Mouse (Mus musculus) megakaryocyte, embryonic 14.5 days (primary cell): ENCODE data around the gene Vwa3a. TPM values are rescaled to one million over a fixed set of nuclear protein-coding genes. Genes with fewer than 3 reads are reported as not detected.
A peak's percentile ranks its signal among the peaks of the same experiment; 100 is the strongest.

Experiments used
- H3K27me3 ChIP-seq: replicated peaks from 2 replicates; pipeline ENCODE3; 2012; ENCODE audit warnings: inconsistent platforms
- H3K36me3 ChIP-seq: replicated peaks from 2 replicates; pipeline ENCODE3; 2012; ENCODE audit warnings: low read length, inconsistent platforms, mixed read lengths
- H3K4me1 ChIP-seq: 2 replicates; pipeline ENCODE4 v1.6.1; 2012; ENCODE audit warnings: inconsistent platforms
- H3K4me3 ChIP-seq: replicated peaks from 2 replicates; pipeline ENCODE3; 2012; ENCODE audit warnings: moderate library complexity, mild to moderate bottlenecking, inconsistent platforms
- H3K9me3 ChIP-seq: 2 replicates; pipeline ENCODE4 v1.6.1; 2012; ENCODE audit warnings: inconsistent platforms
- FLI1 ChIP-seq: IDR thresholded peaks from 2 replicates; pipeline ENCODE4 v1.6.1; 2012; ENCODE audit warnings: low read length, inconsistent platforms, mixed read lengths
- GATA1 ChIP-seq: IDR thresholded peaks from 3 replicates; pipeline ENCODE4 v1.6.1; 2012; ENCODE audit warnings: mixed read lengths, low read length, inconsistent platforms, borderline replicate concordance
- polyA plus RNA-seq: library from polyadenylated mRNA; stranded (reverse); fragments of >175 nt; gene quantifications from 2 replicates; pipeline ENCODE4 v1.2.3, GENCODE M21; 2012; ENCODE audit warnings: low replicate concordance; ENCODE audit not compliant: insufficient read depth

The Vwa3a gene
- polyA plus RNA-seq, 1 experiment: not detected

GRCm38 (mm10) chr7:120744606-120745005 lies 5.5 kb downstream of the Vwa3a start:
- Histone ChIP-seq H3K4me3 (no peak overlapping the region), H3K9me3 (peaks cover 11% of the 10 kb centered on the region), H3K36me3 (no peaks in the 10 kb centered on the region), H3K27me3 (peaks cover 49% of the 10 kb centered on the region), H3K4me1 (peaks cover 8% of the 10 kb centered on the region)
- no peak for TF ChIP-seq GATA1
- no peak for TF ChIP-seq FLI1

DNA sequence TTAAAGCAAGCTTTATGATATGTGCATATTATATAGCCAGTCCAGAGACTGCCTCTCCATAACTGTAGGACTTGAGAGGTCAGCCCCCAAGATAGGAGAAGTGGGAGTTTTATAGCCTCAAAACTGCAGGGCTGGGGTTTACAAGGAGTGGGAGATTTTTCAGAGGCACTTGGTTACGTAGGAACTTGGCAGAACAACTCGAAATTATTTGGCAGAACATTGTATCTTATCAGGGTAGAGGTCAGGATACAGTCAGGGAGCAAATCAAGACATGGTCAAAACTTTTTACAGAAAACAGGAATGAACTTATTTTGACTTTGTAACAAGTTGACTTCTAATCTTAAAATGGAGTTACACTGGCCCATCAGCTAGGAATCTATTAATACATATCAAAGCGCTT lies 6.9 kb downstream of the Vwa3a start:
- H3K4me1 ChIP-seq: peaks cover 4% of the 10 kb centered on the region; the same call in 1 of the 2 replicates
- peaks cover 47% of the 10 kb centered on the region for H3K27me3 ChIP-seq
- no peak overlapping the region for H3K4me3 ChIP-seq
- peaks cover 11% of the 10 kb centered on the region for H3K9me3 ChIP-seq
- H3K36me3 ChIP-seq: no peaks in the 10 kb centered on the region
- TF ChIP-seq FLI1 (no peak), GATA1 (no peak)

- H3K36me3 ChIP-seq: no peaks in the 10 kb centered on the region
- H3K4me1 ChIP-seq: peaks cover 10% of the 10 kb centered on the region
- H3K27me3 ChIP-seq: peaks cover 49% of the 10 kb centered on the region
- peaks cover 11% of the 10 kb centered on the region for H3K9me3 ChIP-seq
- TF ChIP-seq GATA1 (no peak), FLI1 (no peak)
- no peak overlapping the region for H3K4me3 ChIP-seq
Measured at GRCm38 (mm10) chr7:120746821-120747220, 7.7 kb downstream of the Vwa3a start.

- peaks cover 11% of the 10 kb centered on the region for H3K9me3 ChIP-seq
- peaks cover 14% of the 10 kb centered on the region for H3K4me1 ChIP-seq
- H3K4me3 ChIP-seq: no peak overlapping the region
- peaks cover 44% of the 10 kb centered on the region for H3K27me3 ChIP-seq
- H3K36me3 ChIP-seq: no peaks in the 10 kb centered on the region
- no peak for TF ChIP-seq GATA1
- TF ChIP-seq FLI1: no peak
Measured at GRCm38 (mm10) chr7:120748478-120748877, 9.4 kb downstream of the Vwa3a start.

GRCm38 (mm10) chr7:120751330-120751729 lies 12.2 kb downstream of the Vwa3a start:
- no peak overlapping the region for H3K4me3 ChIP-seq
- peaks cover 12% of the 10 kb centered on the region for H3K4me1 ChIP-seq
- peaks cover 11% of the 10 kb centered on the region for H3K9me3 ChIP-seq
- TF ChIP-seq FLI1: no peak
- no peak for TF ChIP-seq GATA1
- H3K27me3 ChIP-seq: peaks cover 36% of the 10 kb centered on the region
- no peaks in the 10 kb centered on the region for H3K36me3 ChIP-seq

DNA sequence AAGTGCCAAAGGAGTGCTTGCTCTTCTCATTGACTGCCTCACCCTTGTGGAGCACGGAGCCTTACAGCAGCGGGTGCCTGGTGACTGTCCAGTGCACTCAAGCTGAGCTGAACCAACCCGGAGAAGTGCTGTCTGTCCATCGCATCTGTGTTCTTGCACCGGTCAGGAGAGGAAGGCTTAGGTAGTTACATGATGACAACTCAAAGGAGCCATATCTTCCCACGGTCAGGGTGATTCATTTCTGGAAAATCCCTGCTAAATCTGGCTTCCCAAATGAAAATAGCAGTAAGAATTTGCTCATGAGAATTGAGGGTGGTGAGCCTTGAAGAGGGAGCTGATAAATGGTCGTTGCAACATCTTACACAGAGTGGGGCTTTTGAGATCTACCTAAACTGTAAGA lies 12.8 kb downstream of the Vwa3a start:
- no peak overlapping the region for H3K4me3 ChIP-seq

GRCm38 (mm10) chr7:120754671-120755070 lies 15.6 kb downstream of the Vwa3a start:
- TF ChIP-seq FLI1 (no peak), GATA1 (no peak)
- Histone ChIP-seq H3K36me3 (no peaks in the 10 kb centered on the region), H3K4me1 (peaks cover 12% of the 10 kb centered on the region), H3K9me3 (peaks cover 8% of the 10 kb centered on the region), H3K27me3 (peaks cover 37% of the 10 kb centered on the region), H3K4me3 (peak overlapping the region; percentile 10)

More for the DNA sequence above, 12.8 kb downstream of the Vwa3a start:
- TF ChIP-seq GATA1 (no peak), FLI1 (no peak)
- H3K27me3 ChIP-seq: peaks cover 39% of the 10 kb centered on the region
- H3K36me3 ChIP-seq: no peaks in the 10 kb centered on the region
- H3K4me1 ChIP-seq: peaks cover 12% of the 10 kb centered on the region
- peaks cover 17% of the 10 kb centered on the region for H3K9me3 ChIP-seq

DNA sequence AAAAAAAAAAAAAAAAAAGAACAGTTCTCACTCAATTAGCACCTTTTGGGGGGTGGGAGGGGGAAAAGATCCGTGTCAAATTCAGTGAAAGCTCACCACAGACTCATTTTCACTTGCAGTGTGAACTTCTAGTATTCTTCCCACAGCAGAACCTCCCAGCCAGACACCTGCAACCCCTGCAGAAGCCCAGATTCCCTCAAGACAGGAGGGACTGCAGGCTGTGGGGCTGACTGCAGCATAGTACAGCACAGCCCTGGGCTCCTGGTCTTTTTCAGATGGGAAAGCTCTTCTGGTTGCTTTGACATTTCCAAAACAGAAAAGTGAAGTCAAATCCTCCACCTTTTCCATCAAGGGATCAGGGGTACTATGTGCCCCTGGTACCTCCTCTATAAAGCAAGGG lies 28.3 kb downstream of the Vwa3a start:
- no peaks in the 10 kb centered on the region for H3K36me3 ChIP-seq
- no peaks in the 10 kb centered on the region for H3K4me1 ChIP-seq
- H3K9me3 ChIP-seq: no peaks in the 10 kb centered on the region
- peaks cover 40% of the 10 kb centered on the region for H3K27me3 ChIP-seq
- H3K4me3 ChIP-seq: no peak overlapping the region
- no peak for TF ChIP-seq FLI1
- no peak for TF ChIP-seq GATA1

DNA sequence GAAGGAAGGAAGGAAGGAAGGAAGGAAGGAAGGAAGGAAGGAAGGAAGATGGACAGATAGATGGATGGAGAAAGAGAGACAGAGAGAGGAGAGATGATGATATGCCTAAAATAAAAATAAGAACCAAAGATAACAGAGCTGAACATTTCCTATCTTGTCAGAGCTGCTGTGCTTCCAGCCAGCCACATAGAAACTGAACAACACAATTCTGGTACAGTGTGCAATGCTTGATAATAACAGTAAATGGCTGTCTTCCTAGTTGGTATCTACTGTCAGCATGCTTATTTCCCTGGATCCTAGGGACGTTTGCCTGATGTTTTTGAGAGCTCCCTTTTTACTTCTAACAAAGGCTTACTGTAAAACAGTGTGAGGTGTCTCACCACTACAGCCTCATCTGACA lies 32.3 kb downstream of the Vwa3a start:
- Histone ChIP-seq H3K9me3 (no peaks in the 10 kb centered on the region), H3K27me3 (peaks cover 31% of the 10 kb centered on the region), H3K36me3 (no peaks in the 10 kb centered on the region), H3K4me1 (no peaks in the 10 kb centered on the region), H3K4me3 (no peak overlapping the region)
- TF ChIP-seq GATA1: no peak
- TF ChIP-seq FLI1: no peak

- Histone ChIP-seq H3K36me3 (no peaks in the 10 kb centered on the region), H3K9me3 (no peaks in the 10 kb centered on the region), H3K27me3 (peaks cover 18% of the 10 kb centered on the region), H3K4me3 (no peak overlapping the region), H3K4me1 (no peaks in the 10 kb centered on the region)
- TF ChIP-seq FLI1 (no peak), GATA1 (no peak)
Measured at GRCm38 (mm10) chr7:120778012-120778411, 38.9 kb downstream of the Vwa3a start.

DNA sequence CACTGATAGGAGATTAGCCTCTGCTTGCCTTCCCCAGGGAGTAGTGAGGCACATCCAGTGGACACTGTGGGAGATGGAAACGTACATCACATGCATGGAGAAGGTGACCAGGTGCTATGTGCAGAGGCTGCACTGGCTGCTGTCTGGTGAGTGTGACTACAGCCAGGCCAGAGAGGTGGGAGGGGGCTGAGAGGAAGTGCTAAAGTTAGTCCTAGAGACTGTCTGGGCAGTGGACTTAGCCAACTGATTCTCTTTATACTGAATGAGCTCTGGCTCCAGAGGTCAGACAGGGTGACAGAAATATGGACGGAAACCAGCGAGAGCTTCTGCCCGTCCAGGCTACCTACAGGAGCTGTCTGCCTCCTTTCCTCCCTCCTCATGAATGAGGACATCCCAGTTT lies 56.4 kb downstream of the Vwa3a start:
- Histone ChIP-seq H3K4me1 (0 out of 2 replicates have a peak, but pooled peaks cover 3% of the 10 kb centered on the region), H3K9me3 (no peaks in the 10 kb centered on the region), H3K4me3 (peak overlapping the region; percentile 15), H3K27me3 (peaks cover 35% of the 10 kb centered on the region), H3K36me3 (no peaks in the 10 kb centered on the region)
- TF ChIP-seq FLI1 (no peak), GATA1 (no peak)
